Mouse (Mus musculus): ENCODE measurements around the gene Uspl1.

DNA sequence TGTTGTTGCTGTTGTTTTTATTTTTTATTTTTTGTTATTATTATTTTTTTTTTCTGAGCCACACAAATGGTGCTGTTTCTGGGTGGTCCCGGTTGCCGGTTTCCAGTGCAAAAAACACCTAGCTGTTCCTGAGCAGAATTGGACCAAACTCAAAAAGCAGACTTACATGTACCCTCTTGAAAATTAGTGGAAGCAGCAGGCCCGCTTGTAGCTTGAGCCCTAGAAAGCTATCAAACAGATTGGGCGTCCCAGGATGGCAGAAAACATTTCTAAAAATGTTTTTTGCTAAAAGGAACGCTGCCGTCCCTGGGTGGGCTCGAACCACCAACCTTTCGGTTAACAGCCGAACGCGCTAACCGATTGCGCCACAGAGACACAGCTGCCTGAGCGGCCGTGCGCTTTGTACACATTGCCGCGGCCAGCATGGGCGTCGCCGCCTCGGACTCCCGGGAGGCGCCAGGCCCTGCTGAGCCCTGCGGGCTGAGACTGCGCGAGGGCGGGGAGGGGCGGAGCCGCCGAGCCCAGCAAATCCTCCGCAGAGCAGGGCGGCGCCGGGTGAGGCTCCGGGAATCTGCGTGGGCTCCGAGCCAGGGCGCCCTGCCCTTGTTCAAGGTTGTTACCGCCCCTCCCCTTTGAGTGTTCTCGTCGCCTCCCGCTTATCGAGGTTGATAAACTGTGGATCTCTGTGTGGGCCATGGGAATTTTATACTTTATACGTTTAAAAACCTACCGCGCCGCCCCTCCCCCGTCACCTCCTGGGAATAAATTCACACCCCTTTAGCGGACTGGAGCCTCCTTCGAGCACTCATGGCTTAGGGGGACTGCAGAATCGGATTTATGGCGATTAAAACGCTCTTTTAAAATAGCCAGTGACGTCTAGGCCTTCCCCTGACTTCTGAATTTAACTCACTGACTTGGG lies 44.8 kb downstream of the Uspl1 start:
- no peak for TF ChIP-seq CTCF (IDR thresholded peaks at IDR 0.05; ENCODE audit: extremely low read depth, insufficient read length, insufficient replicate concordance, low read depth, low read length)
- TF ChIP-seq POLR2A (IDR thresholded peaks at IDR 0.05; ENCODE audit: low read depth, low read length): 0 out of 2 replicates have a peak, but pooled peaks have one; percentile 26
